Mouse (Mus musculus) heart, postnatal 25 days (tissue): ENCODE results near the gene Vmn2r61. TPM values are rescaled to one million over a fixed set of nuclear protein-coding genes. Genes with fewer than 3 reads are reported as not detected.

Experiments
- DNase-seq: peaks from one replicate; pipeline ENCODE4 v3.0.0; 2022; ENCODE audit warnings: low spot score
- intact Hi-C: fragments of 180-260 bp; cut with DNase I; formaldehyde crosslinking; loops from one replicate; pipeline ENCODE4 v1.15.1; 2025
- total RNA-seq, 2 experiments: library from RNA; stranded (reverse); gene quantifications; 2 replicates each; pipeline ENCODE4 v1.2.3; 2021

Vmn2r61 gene
- not detected for total RNA-seq

DNA sequence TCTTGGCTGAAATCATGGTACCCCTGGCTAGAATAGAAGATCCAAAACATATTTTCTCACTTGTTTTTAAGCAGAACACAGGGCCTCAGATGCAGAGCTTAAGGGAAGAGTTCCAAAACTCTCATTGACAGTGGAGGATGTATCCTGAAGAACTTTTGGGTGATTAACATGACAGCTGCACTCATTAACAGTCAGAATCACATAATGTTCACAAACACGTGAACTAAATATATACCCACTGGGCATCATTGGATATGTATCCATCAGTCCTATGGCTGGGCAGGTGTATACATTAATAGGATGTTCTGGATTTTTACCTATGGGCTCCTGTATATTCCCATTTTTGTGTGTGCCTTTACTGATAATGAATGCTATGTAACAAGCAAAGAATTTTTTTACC is at the start of gene Vmn2r61:
TSS of gene Vmn2r61 (plus strand) at position 301 of the 400 bp plus-strand sequence.
- intact Hi-C loops = loop anchor here (10.0 kb wide), 1 partner anchor 575 kb away; no protein-coding TSS in a partner anchor
- no peak for DNase-seq

Other genes starting within 250 kb of the Vmn2r61 start
- not detected for gene Vmn2r59, start 201.0 kb upstream of the Vmn2r61 start, total RNA-seq
- gene Vmn2r60, start 152.3 kb upstream of the Vmn2r61 start, total RNA-seq = not detected
- gene 4933421I07Rik, start 188.1 kb downstream of the Vmn2r61 start, total RNA-seq = not detected
- 1 to 10 TPM; 4.3 to 5.0 TPM for gene Zfp141, start 245.7 kb downstream of the Vmn2r61 start, total RNA-seq